Mouse (Mus musculus): ENCODE data around the gene Dzip1. TPM values are rescaled to one million over a fixed set of nuclear protein-coding genes. Genes with fewer than 3 reads are reported as not detected.

Gene Dzip1
- polyA plus RNA-seq, 1 experiment from 2014 or later: 1.6 TPM

DNA sequence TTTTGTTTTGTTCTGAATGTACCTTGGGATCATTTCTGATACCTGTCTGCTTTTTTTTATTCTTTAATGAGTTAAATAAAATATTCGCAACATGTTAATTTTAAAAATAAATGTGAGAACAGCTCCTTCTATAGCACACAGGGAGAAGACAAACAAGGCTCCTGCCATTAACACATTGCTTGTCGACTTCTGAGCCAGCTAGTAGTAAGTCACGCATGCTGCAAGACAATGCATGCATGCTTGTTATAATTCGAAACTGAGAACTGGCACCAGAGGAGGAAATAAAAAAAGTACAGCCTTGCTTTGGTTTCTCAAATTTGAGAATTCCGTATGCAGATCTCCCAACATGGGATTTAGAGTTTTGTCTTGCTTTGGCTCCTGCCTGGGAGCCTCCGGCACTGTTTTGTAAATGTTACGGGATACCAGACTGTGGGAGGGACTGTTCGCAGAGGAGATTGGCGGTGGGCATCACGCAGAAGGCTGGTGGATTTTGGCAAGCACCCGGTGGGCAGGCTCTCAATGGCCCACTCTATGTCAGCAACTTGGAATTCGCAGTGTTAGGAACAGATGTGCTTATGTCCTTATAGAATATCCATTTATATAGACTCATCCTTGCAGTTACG is 57.0 kb downstream of the Dzip1 start:
- H3K36me3 ChIP-seq (replicated peaks): no peaks in the 10 kb centered on the region
- WGBS (ENCODE audit: insufficient replicate concordance): 78% methylated on average over 13 of the region's 13 CpGs
- H3K4me3 ChIP-seq (replicated peaks): no peak overlapping the region
- ATAC-seq (ENCODE audit: insufficient read depth): no peak
- peaks cover 39% of the 10 kb centered on the region for H3K4me1 ChIP-seq (replicated peaks)
- no peak overlapping the region for H3K4me2 ChIP-seq
- H3K9ac ChIP-seq: no peak overlapping the region
- no peaks in the 10 kb centered on the region for H3K9me3 ChIP-seq (replicated peaks)
- H3K27me3 ChIP-seq: peaks cover 10% of the 10 kb centered on the region; the same call in 1 of the 2 replicates
- no peak overlapping the region for H3K27ac ChIP-seq (replicated peaks)

DNA sequence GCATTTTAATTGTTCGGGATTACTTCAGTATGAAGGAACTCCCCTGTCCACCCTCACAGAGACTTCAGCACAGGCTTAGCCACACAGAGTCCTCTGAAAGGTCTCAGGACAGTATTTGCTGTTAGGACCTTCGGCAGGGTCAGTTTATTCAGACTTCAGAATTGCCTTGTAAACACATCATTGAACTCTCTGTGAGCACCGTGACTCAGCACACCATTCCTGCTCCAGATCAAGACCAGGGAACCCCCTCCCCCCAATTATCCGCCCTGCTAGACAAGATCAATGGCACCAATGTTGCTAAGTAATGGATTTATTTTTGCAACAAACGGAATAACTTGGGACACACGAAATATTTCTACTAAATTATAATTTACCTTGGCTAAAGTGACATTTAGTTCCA is 57.9 kb downstream of the Dzip1 start:
- H3K4me3 ChIP-seq (replicated peaks): no peak overlapping the region

DNA sequence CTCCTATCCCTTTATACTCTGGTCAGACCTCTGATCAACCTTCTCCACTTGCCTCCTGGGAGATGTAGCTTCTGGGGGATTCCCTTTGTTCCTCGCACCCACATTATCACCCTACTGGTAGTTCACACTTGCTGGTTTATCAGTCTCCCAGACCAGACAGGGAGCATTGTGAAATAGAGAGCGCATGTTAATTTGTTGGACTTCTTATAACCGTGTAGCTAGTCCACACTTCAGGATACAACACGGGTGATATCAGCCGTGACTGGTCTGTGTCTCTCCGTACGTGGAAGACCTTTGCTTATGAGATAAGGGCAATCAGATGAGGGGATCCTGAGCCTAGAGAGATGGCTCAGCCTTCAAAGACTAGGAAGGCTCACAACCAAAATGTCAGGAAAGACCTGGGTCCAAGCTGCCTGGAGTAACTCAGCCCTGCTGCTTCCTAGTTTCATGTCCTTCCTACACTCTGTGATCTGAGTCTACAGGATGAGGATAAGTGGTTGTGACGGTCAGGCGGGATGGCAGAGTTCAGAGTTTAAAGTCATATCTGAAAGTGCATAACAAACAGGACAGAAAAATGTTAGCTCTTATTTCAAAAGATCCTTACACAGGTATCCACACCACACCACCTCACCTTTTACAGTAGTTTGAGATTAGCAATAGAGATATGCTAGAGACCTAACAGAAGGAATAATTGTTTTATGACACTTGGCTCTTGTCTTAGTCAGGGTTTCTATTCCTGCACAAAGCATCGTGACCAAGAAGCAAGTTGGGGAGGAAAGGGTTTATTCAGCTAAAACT is 59.0 kb downstream of the Dzip1 start:
- Histone ChIP-seq H3K4me3 (replicated peaks) (no peak overlapping the region), H3K4me1 (replicated peaks) (peaks cover 39% of the 10 kb centered on the region), H3K9ac (no peak overlapping the region; the same call in 1 of the 2 replicates), H3K27ac (replicated peaks) (no peak overlapping the region), H3K9me3 (replicated peaks) (no peaks in the 10 kb centered on the region), H3K36me3 (replicated peaks) (no peaks in the 10 kb centered on the region), H3K27me3 (peaks cover 10% of the 10 kb centered on the region; the same call in 1 of the 2 replicates), H3K4me2 (peak overlapping the region; percentile 25)
- 28% methylated on average over 10 of the region's 10 CpGs for WGBS (ENCODE audit: insufficient replicate concordance)
- ATAC-seq (ENCODE audit: insufficient read depth): peak; percentile 41; the same call in 1 of the 2 replicates

More for the DNA sequence above, 57.9 kb downstream of the Dzip1 start:
- H3K27me3 ChIP-seq: peaks cover 10% of the 10 kb centered on the region; the same call in 1 of the 2 replicates
- H3K4me1 ChIP-seq (replicated peaks): peaks cover 39% of the 10 kb centered on the region
- H3K27ac ChIP-seq (replicated peaks): no peak overlapping the region
- no peaks in the 10 kb centered on the region for H3K36me3 ChIP-seq (replicated peaks)
- 51% methylated on average over 6 of the region's 6 CpGs for WGBS (ENCODE audit: insufficient replicate concordance)
- ATAC-seq (ENCODE audit: insufficient read depth): no peak
- no peak overlapping the region for H3K4me2 ChIP-seq
- no peak overlapping the region for H3K9ac ChIP-seq
- H3K9me3 ChIP-seq (replicated peaks): no peaks in the 10 kb centered on the region

DNA sequence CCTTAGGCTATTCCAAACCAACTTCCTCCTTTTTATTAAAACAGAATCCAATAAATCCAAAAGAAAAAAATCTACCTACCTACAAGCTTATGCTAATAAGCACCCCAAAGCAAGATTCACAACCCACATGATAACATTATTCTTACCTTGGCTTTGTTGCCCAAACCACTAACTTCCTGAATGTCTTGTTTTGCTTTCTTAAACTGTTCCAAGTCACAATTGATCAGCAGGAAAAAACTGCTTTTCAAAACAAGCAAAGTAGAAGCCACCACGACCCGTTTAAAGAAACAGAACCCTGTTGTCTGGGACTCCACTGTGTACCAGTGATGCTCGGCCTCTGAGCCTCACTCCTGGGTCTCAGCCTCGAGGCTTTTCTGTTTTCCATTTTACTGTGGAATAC is 60.4 kb downstream of the Dzip1 start:
- WGBS (ENCODE audit: insufficient replicate concordance): 32% methylated on average over 4 of the region's 4 CpGs
- no peaks in the 10 kb centered on the region for H3K36me3 ChIP-seq (replicated peaks)
- no peak for ATAC-seq (ENCODE audit: insufficient read depth)

DNA sequence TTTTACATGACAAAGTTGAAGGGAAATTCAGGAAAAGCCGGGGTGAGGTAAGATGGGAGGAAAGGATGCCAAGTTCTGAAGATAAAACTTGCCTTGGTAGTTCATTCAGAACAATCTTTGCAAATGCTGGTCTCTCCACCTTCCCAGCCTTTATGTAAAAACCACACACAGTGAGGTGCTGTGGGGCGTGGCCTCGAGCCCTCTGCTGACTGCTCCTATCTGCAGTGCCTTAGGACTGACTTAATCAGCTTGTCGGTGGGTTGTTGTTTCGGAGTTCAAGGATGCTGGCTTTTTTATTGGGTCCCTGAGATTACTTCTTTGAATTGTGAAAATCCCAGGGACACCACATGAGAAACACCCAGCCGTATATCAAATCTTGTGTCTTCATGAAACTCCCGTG is 63.0 kb downstream of the Dzip1 start:
- no peak overlapping the region for H3K4me2 ChIP-seq
- no peaks in the 10 kb centered on the region for H3K9me3 ChIP-seq (replicated peaks)
- no peak for ATAC-seq (ENCODE audit: insufficient read depth)
- no peak overlapping the region for H3K4me3 ChIP-seq (replicated peaks)
- peaks cover 23% of the 10 kb centered on the region for H3K4me1 ChIP-seq (replicated peaks)
- no peaks in the 10 kb centered on the region for H3K36me3 ChIP-seq (replicated peaks)
- peaks cover 21% of the 10 kb centered on the region for H3K27me3 ChIP-seq
- no peak overlapping the region for H3K9ac ChIP-seq
- no peak overlapping the region for H3K27ac ChIP-seq (replicated peaks)
- WGBS (ENCODE audit: insufficient replicate concordance): 34% methylated on average over 7 of the region's 7 CpGs

More for the DNA sequence above, 60.4 kb downstream of the Dzip1 start:
- Histone ChIP-seq H3K9ac (no peak overlapping the region), H3K4me3 (replicated peaks) (no peak overlapping the region), H3K4me2 (no peak overlapping the region), H3K27me3 (peaks cover 10% of the 10 kb centered on the region; the same call in 1 of the 2 replicates), H3K27ac (replicated peaks) (no peak overlapping the region), H3K9me3 (replicated peaks) (no peaks in the 10 kb centered on the region), H3K4me1 (replicated peaks) (peaks cover 34% of the 10 kb centered on the region)

DNA sequence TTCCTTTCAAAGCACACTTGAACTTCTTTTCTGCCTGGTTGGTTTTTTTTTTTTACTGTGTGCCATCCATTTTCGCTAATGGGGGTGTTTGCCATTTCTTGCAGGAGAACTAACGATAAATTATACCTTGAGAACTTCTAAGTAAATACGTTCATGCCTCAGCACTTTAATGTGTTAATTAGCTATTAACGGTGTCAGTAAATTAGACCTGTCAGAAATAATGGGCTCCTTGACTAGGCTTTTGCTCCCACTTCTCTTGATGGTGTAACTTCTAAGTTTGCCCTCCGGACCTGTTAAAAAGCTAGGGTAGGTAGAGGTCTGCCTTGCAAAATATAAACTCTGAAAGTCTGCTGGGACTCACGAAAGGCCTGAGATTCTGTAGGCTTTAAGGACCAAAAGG is 66.9 kb downstream of the Dzip1 start:
- H3K9ac ChIP-seq: no peak overlapping the region
- H3K4me3 ChIP-seq (replicated peaks): no peak overlapping the region
- 62% methylated on average over 6 of the region's 6 CpGs for WGBS (ENCODE audit: insufficient replicate concordance)
- no peaks in the 10 kb centered on the region for H3K9me3 ChIP-seq (replicated peaks)
- H3K4me2 ChIP-seq: no peak overlapping the region
- ATAC-seq (ENCODE audit: insufficient read depth): no peak
- H3K27me3 ChIP-seq: peaks cover 49% of the 10 kb centered on the region
- no peaks in the 10 kb centered on the region for H3K36me3 ChIP-seq (replicated peaks)
- no peak overlapping the region for H3K27ac ChIP-seq (replicated peaks)
- peaks cover 19% of the 10 kb centered on the region for H3K4me1 ChIP-seq (replicated peaks)

DNA sequence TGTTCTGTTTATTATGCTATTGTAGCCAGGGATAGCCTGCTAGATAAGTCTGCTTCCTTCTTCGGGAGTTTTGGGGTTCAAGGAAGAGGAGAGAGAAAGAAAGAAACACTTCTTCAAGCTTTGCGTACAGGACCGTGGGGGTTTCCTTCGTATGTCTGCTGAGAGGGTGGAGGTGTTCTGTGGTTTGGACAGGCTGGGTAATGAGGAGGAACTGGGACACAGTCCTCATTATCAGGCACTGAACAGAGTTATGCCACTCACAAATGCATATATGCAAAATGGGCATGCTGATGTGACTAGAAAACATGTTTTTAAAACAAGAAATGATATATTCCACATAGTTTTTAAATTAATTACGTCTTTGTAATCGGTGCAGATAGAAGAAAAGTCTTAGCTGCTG is 68.7 kb downstream of the Dzip1 start:
- H3K27ac ChIP-seq (replicated peaks): no peak overlapping the region
- WGBS (ENCODE audit: insufficient replicate concordance): 39% methylated on average over 6 of the region's 6 CpGs
- H3K27me3 ChIP-seq: peaks cover 54% of the 10 kb centered on the region
- H3K36me3 ChIP-seq (replicated peaks): no peaks in the 10 kb centered on the region
- no peak overlapping the region for H3K4me3 ChIP-seq (replicated peaks)
- no peak for ATAC-seq (ENCODE audit: insufficient read depth)
- H3K4me1 ChIP-seq (replicated peaks): peaks cover 19% of the 10 kb centered on the region
- no peaks in the 10 kb centered on the region for H3K9me3 ChIP-seq (replicated peaks)
- H3K9ac ChIP-seq: no peak overlapping the region
- no peak overlapping the region for H3K4me2 ChIP-seq

DNA sequence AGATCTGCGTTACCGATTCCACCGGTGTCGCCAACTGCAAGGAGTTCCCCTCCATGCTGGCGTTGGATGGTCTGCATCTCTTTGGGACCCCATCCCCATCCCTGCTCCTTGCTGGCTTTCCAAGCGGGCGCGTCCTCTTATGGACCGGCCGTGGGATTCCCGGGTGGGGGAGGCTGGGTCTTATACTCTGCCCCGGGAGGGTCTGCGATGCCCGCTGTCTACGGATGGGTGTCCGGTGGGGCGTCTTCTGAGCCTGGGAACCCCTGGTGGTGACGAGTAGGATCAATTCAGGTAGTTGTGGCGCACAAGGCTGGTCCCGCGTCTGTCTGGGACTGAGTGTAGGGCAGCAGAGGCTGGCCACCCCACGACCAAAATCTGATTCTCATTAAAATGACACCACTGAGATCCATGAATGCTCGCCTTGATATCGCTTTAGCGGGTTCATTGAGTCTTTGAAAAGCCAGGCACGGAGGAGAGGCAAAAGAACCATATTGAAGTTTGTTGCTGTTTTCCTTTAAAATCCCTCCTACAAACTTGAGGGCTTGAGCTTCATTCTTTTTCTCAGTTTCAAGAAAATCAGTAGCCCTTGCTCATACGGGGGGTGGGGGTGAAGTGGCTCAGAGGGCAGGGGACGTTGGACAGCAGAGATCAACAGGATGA is 70.0 kb downstream of the Dzip1 start:
- Histone ChIP-seq H3K4me2 (peak overlapping the region; percentile 90), H3K9me3 (replicated peaks) (no peaks in the 10 kb centered on the region), H3K27me3 (peaks cover 57% of the 10 kb centered on the region), H3K4me3 (replicated peaks) (peak overlapping the region; percentile 54), H3K36me3 (replicated peaks) (no peaks in the 10 kb centered on the region), H3K27ac (replicated peaks) (no peak overlapping the region), H3K9ac (no peak overlapping the region), H3K4me1 (replicated peaks) (peaks cover 19% of the 10 kb centered on the region)
- ATAC-seq (ENCODE audit: insufficient read depth): peak; percentile 25; the same call in 1 of the 2 replicates
- 2% methylated on average over 28 of the region's 28 CpGs for WGBS (ENCODE audit: insufficient replicate concordance)

DNA sequence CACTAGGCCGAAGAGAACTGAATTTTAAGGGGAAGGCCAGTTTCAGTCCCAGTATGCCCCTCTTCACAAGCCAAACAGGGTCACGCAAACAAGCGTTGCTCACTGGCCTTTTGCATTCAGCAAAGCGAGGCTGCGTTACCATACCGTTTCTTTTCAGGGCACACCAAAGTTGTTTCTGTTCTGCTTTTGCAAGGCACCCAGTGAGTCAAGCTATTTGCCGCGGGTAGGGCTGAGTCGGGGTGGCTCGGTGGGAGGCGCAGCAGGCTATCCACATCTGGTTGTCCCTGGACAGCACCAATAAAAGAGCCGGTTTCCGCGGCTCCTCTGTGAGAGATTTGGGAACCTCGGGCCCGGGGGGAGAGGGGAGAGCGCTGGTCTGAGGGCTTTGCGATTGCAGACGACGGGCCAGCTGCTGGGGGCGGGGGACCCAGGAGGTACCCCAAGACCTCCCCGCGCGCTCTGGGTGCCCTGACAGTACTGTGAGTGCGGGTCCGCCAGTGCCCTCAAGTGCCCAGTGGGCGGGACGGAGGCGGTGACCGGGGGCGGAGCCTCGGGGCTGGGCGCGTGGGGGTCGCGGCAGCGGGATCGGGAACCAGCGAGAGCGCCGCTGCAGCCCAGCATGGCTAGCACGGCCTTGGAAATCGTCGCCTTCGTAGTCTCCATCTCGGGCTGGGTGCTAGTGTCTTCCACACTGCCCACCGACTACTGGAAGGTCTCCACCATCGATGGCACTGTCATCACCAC is 70.7 kb downstream of the Dzip1 start:
- WGBS (ENCODE audit: insufficient replicate concordance): 2% methylated on average over 48 of the region's 48 CpGs
- Histone ChIP-seq H3K27ac (replicated peaks) (no peak overlapping the region), H3K4me3 (replicated peaks) (peak overlapping the region; percentile 54), H3K4me1 (replicated peaks) (peaks cover 19% of the 10 kb centered on the region), H3K36me3 (replicated peaks) (no peaks in the 10 kb centered on the region), H3K4me2 (peak overlapping the region; percentile 90), H3K27me3 (peaks cover 57% of the 10 kb centered on the region), H3K9ac (no peak overlapping the region; the same call in 1 of the 2 replicates), H3K9me3 (replicated peaks) (no peaks in the 10 kb centered on the region)
- ATAC-seq (ENCODE audit: insufficient read depth): peak; percentile 31; the same call in 1 of the 2 replicates

DNA sequence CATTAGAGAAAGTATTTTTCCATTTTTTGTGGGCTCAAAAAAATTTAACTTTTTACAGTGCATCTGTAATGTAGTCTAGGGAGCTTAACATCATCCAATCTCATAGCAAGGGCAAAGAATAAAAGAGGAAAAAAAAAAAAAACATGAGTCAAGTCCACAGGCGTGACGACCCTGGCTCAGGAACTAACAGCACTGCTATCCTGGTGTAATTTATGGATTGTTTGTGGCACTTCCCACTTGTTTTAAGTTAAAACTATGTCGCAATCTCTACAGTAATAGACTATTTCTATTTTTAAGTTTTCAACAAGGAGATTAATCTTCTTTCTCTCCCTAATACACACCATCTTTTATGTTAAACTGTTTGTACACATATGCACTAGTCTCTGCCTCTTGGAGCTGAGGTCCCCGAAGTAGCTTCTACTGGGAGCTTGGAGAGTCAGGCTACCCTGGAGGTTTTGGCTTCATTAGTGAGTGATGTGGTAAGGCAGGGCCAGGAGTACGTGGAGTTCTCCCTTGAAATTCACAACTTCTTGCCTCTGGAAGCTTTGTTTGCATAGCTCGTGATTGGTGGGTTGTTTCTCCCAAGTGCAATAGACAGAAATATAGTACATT is 73.7 kb downstream of the Dzip1 start:
- ATAC-seq (ENCODE audit: insufficient read depth): no peak
- H3K27ac ChIP-seq (replicated peaks): no peak overlapping the region
- H3K27me3 ChIP-seq: peaks cover 48% of the 10 kb centered on the region
- no peak overlapping the region for H3K9ac ChIP-seq
- H3K4me1 ChIP-seq (replicated peaks): peaks cover 19% of the 10 kb centered on the region
- no peak overlapping the region for H3K4me2 ChIP-seq
- H3K4me3 ChIP-seq (replicated peaks): no peak overlapping the region
- no peaks in the 10 kb centered on the region for H3K36me3 ChIP-seq (replicated peaks)
- no peaks in the 10 kb centered on the region for H3K9me3 ChIP-seq (replicated peaks)
- WGBS (ENCODE audit: insufficient replicate concordance): 41% methylated on average over 6 of the region's 6 CpGs

Measured in liver, embryonic 15.5 days (tissue).